Mouse (Mus musculus): ENCODE measurements at regions not wholly inside any gene's neighbourhood (a gene's known extent, or its start where the extent isn't known, plus 50 kb on each side); places are given as distances from the start of the nearest gene placed in this dataset.
"Not testable (repeated sequence)": the region's sequence is repeated elsewhere in the genome, so short reads cannot be mapped to it uniquely, and the experiment has no call there.

DNA sequence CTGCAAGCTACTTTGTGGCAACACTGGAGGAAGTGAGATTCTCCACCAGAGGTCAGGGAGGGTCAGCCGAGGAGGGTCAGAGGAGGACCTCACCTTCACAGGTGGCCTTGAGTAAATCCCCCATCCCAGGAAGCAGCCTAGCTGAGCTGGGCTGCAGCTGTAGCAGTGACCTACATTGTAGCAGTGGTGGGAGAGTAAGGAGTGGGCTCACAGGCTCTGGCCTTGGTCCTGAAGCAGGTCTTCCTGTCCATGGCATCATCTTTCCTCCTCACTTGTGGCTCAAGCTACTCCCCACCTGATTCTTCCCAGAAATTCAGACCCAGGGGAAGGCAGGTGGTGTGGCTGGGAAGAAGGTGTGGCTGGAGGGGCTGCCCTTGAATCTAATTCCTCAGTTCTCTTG, 84.3 kb downstream of the 1810013L24Rik start:
- POLR2A ChIA-PET: not testable (repeated sequence)
- CTCF ChIA-PET: interaction anchor here in 1 of 4 experiments (0.6 kb wide), 2 partner anchors 16 to 258 kb away, joined by 3 to 5 read pairs; no protein-coding TSS in a partner anchor

DNA sequence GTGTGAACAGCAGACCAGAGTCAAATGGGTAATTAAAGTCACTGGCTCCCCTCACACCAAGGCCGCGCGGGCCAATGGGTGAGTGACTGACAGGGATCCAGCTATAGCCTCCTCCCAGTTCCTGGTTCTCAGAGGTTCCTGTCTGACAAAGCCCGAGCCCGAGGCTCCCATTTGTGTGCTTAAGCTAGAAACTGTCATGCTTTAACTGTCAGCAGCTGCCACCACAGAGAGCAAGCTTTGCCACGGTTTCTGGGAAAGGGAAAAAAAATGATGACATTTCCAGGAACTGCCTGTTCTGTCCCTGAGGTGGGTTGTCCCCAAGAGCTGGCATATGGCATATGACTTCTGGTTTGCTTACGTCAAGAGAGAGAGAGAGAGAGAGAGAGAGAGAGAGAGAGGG, 86.2 kb downstream of the 1810013L24Rik start:
- CTCF ChIA-PET: no interaction called here
- POLR2A ChIA-PET: interaction anchor here in 3 of 4 experiments (0.7 to 3.0 kb wide), 5 partner anchors 16 to 504 kb away, joined by 3 to 11 read pairs (median 6); no protein-coding TSS in a partner anchor

DNA sequence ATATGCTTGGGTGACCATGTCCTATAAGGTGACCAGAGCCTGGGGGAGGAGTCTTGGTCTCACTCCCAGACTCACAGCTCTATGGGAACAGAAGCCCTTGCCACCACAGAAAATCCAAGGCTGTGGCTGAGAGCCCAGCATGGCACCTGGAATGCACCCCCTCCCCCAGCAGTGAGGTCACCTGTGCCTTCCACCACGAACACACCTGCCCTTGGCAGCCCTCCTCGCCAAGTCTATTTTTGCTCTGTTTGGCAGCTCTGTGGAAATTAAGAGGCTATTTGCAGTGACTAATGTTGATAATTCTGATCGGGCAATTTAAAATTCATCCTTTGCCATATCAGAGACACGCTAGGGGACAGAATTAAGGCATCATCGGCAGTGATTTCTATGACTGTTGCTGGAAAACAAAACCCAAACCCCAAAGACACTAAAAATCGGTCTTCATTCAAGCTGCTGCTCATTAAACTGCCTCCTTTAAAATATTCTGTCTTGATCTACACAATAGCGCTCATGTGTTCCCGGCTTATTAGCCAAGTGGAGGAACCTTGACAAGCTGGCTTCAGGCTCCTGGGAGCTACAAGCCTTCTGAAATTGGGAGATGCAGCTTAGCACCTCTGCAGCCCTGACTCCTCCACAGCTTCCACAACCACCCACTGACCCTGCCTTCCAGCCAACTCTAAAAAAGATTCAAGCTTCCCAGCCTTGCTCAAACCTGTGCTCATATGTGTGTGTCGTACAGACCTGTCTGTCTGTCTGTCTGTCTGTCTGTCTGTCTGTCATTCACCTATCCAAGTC, 89.0 kb downstream of the 1810013L24Rik start:
- POLR2A ChIA-PET: interaction anchor here in 2 of 4 experiments (0.9 to 2.7 kb wide), 6 partner anchors 12 to 29 kb away, joined by 3 to 9 read pairs (median 6); no protein-coding TSS in a partner anchor
- CTCF ChIA-PET: no interaction called here

DNA sequence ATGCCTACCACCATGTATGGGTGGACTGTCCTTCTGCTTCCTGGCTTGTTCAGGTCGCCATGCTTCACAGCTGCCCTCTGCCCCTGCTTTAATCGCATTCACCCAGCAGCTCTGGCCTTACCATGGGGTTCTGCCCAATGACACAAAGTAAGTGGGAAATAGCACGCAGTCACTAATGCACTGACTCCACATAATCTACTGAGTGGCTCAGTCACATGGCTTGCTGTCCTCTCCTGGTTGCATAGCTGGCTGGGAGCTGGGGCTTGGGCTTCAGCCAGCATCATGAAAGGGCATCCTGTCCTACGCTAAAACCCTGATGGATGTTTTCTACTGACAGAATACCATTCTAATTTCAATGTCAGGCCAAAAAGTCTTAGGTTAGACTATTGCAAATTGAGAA, 94.8 kb downstream of the 1810013L24Rik start:
- ChIA-PET POLR2A (no interaction called here), CTCF (no interaction called here)

DNA sequence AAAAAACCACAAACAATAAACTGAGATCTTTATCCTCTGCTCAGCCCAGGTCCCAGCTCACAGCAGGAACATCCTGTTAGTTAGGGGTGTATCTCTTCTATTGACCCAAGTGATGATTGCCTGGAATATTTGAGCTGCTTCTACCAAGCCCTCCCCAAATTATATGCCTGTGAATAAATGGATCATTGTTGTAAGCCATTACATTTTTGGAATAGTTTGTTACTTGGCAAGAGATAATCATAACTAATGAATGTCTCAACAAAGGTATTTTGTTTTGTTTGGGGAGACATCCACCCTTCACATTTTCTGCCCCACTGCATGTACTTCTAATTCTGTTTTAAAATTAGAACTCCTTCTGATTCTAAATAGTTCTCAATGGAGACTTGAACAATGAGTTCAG, 102.1 kb downstream of the 1810013L24Rik start:
- ChIA-PET CTCF (interaction anchor here in 1 of 4 experiments (0.5 kb wide), 1 partner anchor 1065 kb away, joined by 3 read pairs; no protein-coding TSS in a partner anchor), POLR2A (interaction anchor here in 2 of 4 experiments (0.7 to 2.5 kb wide), 4 partner anchors 9 to 256 kb away, joined by 3 to 8 read pairs (median 3); no protein-coding TSS in a partner anchor)

DNA sequence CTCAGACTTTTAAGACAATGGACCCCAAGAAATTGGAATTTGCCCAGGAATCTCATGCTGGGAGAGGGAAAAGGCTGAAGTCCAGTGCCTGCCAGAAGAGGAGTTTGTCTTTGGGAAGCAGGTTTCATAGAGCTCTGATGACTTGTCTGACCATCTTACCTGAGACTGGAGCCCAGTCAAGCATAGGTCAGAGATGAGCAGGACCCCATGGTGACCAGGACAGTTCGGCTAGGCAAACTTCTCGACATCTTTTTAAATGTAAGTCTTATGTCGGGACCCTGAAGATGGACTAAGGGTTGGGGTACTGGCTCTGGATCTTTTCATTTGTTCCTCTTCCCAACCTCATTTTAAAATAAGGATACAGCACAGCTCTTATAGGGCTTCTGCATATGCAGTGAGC, 103.2 kb downstream of the 1810013L24Rik start:
- POLR2A ChIA-PET: interaction anchor here in 1 of 4 experiments (0.8 to 2.5 kb wide), 4 partner anchors 10 to 111 kb away, joined by 3 to 8 read pairs (median 4); no protein-coding TSS in a partner anchor
- CTCF ChIA-PET: interaction anchor here in 1 of 4 experiments (1.0 kb wide), 1 partner anchor 53 kb away, joined by 3 read pairs; no protein-coding TSS in a partner anchor

DNA sequence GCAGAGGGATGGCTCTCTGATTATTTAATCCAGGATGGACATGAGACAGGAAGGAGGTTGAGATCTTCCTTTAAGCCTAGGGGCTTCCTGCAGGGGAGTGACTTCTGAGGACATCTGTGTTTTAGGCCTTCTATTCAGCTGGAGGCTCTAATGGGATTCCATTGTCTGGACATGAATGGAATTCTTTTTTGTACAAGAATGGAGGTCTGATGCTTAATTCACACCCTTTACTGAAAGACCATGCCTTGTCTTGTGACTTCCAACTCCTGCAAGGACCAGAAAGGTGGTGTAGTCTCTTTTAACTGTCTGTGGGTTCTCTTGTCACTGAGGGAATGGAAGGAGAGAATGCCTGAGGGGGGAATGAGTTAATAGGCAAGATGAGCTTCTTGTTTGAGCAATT, 106.5 kb downstream of the 1810013L24Rik start:
- ChIA-PET POLR2A (interaction anchor here in 3 of 4 experiments (0.6 to 2.4 kb wide), 42 partner anchors 10 to 1885 kb away, joined by 3 to 12 read pairs (median 4); partner anchors contain the start of gene Rpl39l (in 1 of the 3)), CTCF (interaction anchor here in 2 of 4 experiments (0.5 to 0.6 kb wide), 2 partner anchors 24 to 116 kb away, joined by 3 to 7 read pairs; no protein-coding TSS in a partner anchor)

DNA sequence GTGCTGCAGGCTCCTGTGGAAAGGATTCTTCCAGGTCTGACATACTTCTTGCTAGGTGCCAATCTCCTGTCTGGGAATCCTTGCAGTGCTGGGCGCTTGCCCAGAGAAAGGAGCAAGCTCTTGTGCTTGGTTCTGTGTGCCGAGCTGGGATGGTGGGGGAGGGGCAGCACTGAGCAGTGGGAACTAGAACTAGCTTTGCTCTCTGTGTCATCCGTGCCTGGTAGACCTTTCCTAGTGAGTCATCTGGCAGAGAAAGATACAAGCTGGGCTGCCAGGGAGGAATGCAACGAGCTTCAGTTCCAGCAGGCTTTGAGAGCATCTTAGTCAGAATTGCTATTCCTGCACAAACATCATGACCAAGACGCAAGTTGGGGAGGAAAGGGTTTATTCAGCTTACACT, 108.6 kb downstream of the 1810013L24Rik start:
- CTCF ChIA-PET: interaction anchor here in 1 of 4 experiments (1.0 to 1.6 kb wide), 2 partner anchors 55 to 71 kb away, joined by 3 to 4 read pairs; no protein-coding TSS in a partner anchor
- POLR2A ChIA-PET: interaction anchor here in 3 of 4 experiments (0.5 to 3.0 kb wide), 23 partner anchors 12 to 547 kb away, joined by 3 to 11 read pairs (median 4); partner anchors contain the start of gene Carhsp1 (in 1 of the 3)

DNA sequence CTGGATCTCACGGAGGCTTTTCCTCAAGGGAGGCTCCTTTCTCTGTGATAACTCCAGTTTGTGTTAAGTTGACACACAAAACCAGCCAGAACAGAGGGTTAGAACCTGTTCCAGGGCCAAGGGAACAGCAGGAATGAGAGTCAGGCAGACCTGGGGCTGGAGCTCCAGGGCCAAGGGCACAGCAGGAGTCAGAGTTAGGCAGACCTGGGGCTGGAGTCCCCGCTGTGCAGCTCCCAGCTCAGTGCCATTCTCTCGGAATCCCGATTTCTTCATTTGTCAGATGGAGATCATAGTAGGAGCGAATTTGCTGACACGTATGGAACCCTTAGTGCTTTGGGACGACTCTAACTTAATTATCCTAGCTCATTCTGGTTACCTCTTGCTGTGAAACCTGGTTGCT, 109.2 kb downstream of the 1810013L24Rik start:
- ChIA-PET POLR2A (interaction anchor here (0.5 to 3.0 kb wide), 21 partner anchors 12 to 548 kb away, joined by 3 to 10 read pairs (median 4); partner anchors contain the start of gene Carhsp1 (in 1 of the 4)), CTCF (interaction anchor here in 2 of 4 experiments (1.3 to 1.6 kb wide), 2 partner anchors 55 to 70 kb away, joined by 3 to 4 read pairs; no protein-coding TSS in a partner anchor)

DNA sequence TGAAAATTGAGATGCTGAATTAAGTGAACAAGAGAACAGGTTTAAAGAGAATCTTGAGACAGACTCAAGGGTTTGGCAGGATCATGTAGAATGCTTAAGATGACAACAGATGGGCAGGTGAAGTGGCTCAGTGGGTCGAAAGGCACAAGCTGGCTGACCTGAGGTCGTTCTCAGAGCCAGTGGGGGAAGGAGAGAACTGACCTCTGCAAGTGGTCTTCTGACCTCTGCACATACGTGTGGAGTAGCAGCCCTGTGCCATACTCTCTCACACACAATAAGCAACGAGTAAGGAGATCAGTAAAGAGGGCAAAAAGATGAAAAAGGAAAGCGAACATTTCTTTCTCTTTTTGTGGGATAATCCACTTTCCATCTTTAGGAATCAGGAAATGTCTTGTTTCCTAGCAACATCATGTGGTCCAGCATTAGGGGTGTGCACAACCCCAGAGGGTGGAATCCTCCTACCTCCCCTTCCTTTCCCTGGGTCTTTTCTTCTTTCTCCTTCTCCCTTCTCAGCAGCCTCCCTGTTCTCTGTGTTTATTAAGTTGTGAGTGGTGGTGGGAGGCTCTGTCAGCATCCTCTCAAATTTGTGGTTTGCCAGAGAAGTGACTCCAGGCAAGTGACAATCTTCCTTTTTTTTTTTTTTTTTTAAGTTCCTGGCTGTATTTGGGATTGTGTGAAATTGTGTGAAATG, 114.7 kb downstream of the 1810013L24Rik start:
- CTCF ChIA-PET: interaction anchor here in 1 of 4 experiments (1.2 kb wide), 1 partner anchor 61 kb away, joined by 3 read pairs; no protein-coding TSS in a partner anchor

DNA sequence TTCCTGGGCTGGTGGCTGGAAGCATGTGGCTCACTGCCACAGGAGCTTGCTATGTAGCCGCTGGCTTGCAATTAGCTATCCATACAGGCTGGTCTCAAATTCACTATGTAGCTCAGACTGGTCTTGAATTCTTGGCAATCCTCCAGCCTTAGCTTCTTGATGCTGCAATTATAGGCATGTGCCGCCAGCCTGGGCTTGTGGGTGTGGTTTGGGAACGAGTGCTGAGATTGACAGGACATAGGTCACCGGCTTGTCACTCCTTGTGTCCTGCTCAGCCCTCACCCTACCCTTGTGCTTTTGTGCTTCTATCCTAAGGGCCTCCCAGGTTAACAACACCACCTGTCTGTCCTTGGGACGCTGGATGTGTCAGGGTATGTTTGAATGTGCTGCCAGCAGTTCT, 117.9 kb downstream of the 1810013L24Rik start:
- CTCF ChIA-PET: interaction anchor here in 2 of 4 experiments (0.5 to 1.6 kb wide), 3 partner anchors 64 to 799 kb away, joined by 3 to 4 read pairs (median 3); no protein-coding TSS in a partner anchor
- POLR2A ChIA-PET: interaction anchor here in 3 of 4 experiments (0.6 to 1.8 kb wide), 9 partner anchors 11 to 305 kb away, joined by 3 to 7 read pairs (median 4); no protein-coding TSS in a partner anchor

More for the DNA sequence above, 114.7 kb downstream of the 1810013L24Rik start:
- POLR2A ChIA-PET: interaction anchor here in 2 of 4 experiments (0.5 to 1.1 kb wide), 3 partner anchors 11 to 831 kb away, joined by 3 to 4 read pairs (median 3); no protein-coding TSS in a partner anchor

DNA sequence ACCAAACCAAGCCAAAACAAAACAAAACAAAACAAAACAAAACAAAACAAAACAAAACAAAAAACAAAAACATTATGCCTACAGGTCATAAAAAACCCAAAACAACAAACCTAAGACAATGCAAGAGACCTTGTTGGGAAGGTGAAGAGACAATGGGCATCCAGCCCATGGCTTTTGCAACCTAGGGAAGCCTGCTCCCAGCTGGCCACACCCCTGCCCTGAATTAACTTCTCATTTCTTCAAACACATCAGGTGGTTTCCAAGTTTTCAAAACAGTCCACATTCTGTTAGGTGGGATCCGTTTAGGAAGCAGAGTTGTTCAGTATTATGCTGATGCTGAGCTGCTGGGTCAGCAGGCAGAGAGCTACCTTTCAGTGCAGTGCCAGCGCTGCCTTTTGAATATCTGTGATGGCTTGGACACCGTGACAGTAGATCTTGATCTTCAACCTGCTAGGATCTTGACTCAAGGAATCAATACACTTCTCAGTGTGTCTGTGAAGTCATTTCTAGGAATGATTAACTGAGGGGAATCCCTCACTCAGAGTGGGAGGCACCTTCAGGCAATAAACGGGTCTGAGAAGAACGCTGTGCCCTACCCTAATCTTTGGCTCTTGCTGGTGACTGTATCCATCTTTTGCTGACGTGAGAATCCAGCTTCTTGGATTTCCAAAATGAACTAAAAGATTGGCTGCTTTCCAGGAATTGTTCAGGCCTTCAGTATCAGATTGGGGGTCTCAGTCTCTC, 121.4 kb downstream of the 1810013L24Rik start:
- ChIA-PET CTCF (interaction anchor here in 1 of 4 experiments (0.6 kb wide), 1 partner anchor 53 kb away, joined by 3 read pairs; no protein-coding TSS in a partner anchor), POLR2A (interaction anchor here in 3 of 4 experiments (0.9 to 1.0 kb wide), 3 partner anchors 13 to 19 kb away, joined by 3 read pairs; no protein-coding TSS in a partner anchor)

DNA sequence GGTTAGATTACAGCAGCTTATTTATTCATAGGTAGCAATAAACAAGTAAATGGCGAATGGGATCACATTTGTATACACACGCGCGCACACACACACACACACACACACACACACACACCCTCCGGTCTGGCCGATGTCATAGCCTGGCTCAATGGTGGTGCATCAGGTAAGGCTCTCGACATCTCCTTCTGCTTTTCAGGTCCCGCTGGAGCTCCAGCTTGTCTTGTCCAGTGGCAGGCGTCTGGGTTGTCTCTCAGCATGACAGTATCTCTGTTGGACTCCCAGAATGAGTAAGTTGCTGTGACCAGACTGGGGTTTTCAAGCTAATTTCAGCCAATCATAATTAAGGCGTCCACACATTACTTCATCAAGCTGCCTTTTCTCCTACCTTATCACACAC, 131.8 kb downstream of the 1810013L24Rik start:
- POLR2A ChIA-PET: no interaction called here
- CTCF ChIA-PET: no interaction called here

DNA sequence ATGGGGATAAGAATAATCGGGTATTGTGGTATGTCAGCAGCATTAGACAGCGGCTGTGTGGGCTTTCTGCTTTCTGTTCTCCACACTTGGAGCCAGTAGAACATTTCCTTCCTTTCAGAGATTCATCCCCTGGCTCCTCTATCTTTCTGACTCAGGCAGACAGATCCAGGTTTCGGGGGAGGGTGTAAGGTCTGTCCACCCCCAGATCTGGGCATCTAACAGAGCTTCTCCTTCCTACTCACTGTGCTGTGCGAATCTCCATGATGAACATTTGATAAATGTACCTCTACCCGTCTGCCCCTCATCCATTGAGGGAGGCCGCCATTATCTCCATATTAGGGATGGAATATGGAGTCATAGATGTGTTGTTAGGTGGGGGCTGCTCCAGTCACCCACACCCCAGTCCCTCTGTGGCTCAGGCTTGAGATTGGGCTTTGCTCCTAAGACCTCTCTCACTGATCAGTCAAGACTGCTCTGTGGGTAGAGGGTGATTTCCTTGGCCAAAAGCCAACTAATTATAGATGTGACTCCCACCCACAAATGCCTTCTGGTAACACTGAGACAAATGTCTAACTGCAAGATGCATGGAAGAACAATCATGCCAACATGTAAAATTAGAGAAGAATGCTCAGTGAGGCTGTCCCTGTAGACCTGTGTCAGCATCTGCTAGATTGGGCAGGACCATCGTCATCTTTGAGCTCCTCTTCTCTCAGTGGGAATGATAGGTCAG, 163.8 kb downstream of the 1810013L24Rik start:
- POLR2A ChIA-PET: interaction anchor here in 1 of 4 experiments (1.6 kb wide), 1 partner anchor 33 kb away, joined by 4 read pairs; no protein-coding TSS in a partner anchor
- CTCF ChIA-PET: no interaction called here

DNA sequence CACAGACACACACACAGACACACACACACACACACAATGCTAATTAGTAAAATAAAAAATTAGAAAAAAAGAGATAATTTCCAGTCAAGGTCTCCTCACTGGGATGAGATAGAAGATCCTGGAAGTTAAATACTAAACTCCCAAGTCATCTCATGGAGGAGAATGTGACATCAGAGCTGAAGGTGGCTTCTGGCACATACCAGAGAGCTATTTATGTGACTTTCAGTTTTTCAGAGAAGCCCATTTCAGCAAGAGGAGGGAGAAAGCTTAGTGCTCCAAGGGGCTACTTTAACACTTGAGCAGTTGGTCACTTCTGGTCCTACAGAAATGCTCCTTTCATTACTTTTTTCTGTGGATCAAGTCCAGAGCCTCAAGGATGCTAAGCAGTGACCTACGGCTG, 164.6 kb downstream of the 1810013L24Rik start:
- ChIA-PET CTCF (interaction anchor here in 1 of 4 experiments (0.6 to 0.7 kb wide), 2 partner anchors 53 to 103 kb away, joined by 4 to 6 read pairs; no protein-coding TSS in a partner anchor), POLR2A (interaction anchor here in 1 of 4 experiments (1.6 kb wide), 1 partner anchor 34 kb away, joined by 4 read pairs; no protein-coding TSS in a partner anchor)

DNA sequence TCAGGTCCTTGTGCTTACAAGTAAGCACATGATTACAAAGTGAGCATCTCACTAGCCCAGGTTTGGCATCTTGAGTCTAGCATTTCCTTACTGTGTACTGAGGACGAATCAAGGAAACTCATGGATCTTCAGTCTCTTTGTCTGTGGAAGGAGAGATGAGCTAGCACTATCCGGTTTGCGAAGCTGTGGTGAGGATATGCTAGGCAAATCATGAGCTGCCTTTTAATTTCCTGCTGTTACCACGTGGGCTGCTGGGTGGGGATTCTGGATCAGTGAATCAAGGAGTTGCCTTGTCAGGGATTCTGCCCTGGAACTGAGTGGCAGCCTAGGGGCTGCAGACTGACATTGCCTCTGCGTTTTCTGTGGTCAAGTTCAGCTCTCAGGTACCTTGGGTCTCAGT, 167.3 kb downstream of the 1810013L24Rik start:
- ChIA-PET CTCF (no interaction called here), POLR2A (interaction anchor here in 2 of 4 experiments (0.5 to 1.9 kb wide), 4 partner anchors 12 to 105 kb away, joined by 3 to 5 read pairs (median 3); no protein-coding TSS in a partner anchor)

DNA sequence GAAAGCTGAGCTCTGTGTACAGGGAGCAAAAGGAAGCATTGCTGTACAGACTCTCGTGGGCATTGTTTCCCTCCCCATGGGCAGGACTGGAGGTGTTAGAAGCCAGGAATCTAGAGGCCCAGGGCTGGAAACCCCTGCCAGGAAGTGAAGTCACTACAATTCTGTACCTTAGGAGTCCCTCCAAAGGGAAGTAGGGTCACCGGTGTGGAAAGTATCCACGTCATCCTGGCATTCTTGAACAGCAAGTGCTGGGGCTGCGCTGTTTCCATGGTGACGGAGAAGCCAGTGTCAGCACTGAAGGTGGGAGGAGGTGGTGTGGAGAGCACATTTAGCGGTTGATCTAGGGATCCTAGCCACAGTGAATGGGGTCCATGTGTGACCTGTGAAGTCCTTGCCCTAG, 174.1 kb downstream of the 1810013L24Rik start:
- ChIA-PET POLR2A (interaction anchor here in 2 of 4 experiments (1.0 to 1.8 kb wide), 2 partner anchors 120 to 346 kb away, joined by 4 to 6 read pairs; no protein-coding TSS in a partner anchor), CTCF (interaction anchor here in 1 of 4 experiments (1.2 kb wide), 1 partner anchor 123 kb away, joined by 4 read pairs; no protein-coding TSS in a partner anchor)

All from embryonic stem cell, embryonic (primary cell).